Comparison of ENCODE assay signal across 17 mouse cellular contexts in the genomic region with DNA sequence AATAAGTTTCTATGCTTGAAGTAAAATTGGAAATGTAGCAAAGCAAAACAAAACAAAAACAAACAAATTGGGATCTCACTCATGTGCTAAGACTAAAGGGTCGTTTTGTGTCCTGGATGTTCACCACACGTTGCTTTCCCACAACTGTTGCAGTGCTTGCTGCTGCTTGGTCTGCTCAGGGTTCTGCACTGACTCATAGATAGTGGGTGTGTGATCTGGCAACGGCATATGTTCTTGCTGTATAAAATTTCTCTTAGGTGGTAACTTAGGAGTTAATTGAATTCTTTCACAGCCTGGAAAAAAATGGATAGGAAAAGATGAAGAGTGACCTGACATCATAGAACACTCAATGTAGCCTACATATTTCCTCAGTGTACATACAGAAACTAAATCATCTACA.
DNase-seq lines count a peak whose midpoint lies in the region.
"Had no signal": no experiment of that assay in that cellular context is flagged by ENCODE, and none has a peak within 500 bp of the region (broad histone marks: within the 10 kb centered on the region; RNA-seq: fewer than 3 reads in every experiment).

No protein-coding gene starts in this region.

- DNase-seq in frontal cortex, adult 2 months (ENCODE audit: extremely low spot score in 1 of 2, low spot score in 1 of 2), result peak; percentile 37 to 67
- DNase-seq in frontal cortex, postnatal 10 days (ENCODE audit: low spot score in 2 of 2), result no peak
- DNase-seq in left cerebral cortex, adult 11 months (ENCODE audit: low spot score), result peak; percentile 27
- DNase-seq in left cerebral cortex, postnatal 4 days, result no peak
- DNase-seq in layer of hippocampus, adult 9-11 months, result peak; percentile 52
- peak; percentile 12 for DNase-seq in right cerebral cortex, postnatal 25 days
- no peak for DNase-seq in urinary bladder, postnatal 36 days (ENCODE audit: low spot score in 2 of 2)
- DNase-seq in spleen, postnatal 14 days (ENCODE audit: low spot score in 2 of 2), result no peak
- DNase-seq: adrenal gland, postnatal 36 days; cerebellum, adult 11 months; cerebellum, postnatal 25 days; embryo, embryonic 11 days; gastrocnemius, postnatal 36 days; heart, adult 2 months; kidney, adult 11 months; kidney, postnatal 36 days; lung, embryonic 14.5 days had no signal

- intact Hi-C loops in left cerebral cortex, postnatal 4 days (cut with DNase I), result no loop called here

Comparison
In these comparisons a context has a peak if more than half of its experiments do, and no peak if none do; other contexts are left out.
1. DNase-seq: peak in frontal cortex, adult 2 months (2 of 2), left cerebral cortex, adult 11 months (single experiment), layer of hippocampus, adult 9-11 months (single experiment) and right cerebral cortex, postnatal 25 days (single experiment); none in frontal cortex, postnatal 10 days (0 of 2), left cerebral cortex, postnatal 4 days (single experiment), urinary bladder, postnatal 36 days (0 of 2) and spleen, postnatal 14 days (0 of 2).